Mouse (Mus musculus): ENCODE data around the gene Cd300ld4. TPM values are rescaled to one million over a fixed set of nuclear protein-coding genes. Genes with fewer than 3 reads are reported as not detected.
"Not testable (repeated sequence)": the region's sequence is repeated elsewhere in the genome, so short reads cannot be mapped to it uniquely, and the experiment has no call there.

The Cd300ld4 gene
- total RNA-seq (2017) = not detected in 2 replicates

DNA sequence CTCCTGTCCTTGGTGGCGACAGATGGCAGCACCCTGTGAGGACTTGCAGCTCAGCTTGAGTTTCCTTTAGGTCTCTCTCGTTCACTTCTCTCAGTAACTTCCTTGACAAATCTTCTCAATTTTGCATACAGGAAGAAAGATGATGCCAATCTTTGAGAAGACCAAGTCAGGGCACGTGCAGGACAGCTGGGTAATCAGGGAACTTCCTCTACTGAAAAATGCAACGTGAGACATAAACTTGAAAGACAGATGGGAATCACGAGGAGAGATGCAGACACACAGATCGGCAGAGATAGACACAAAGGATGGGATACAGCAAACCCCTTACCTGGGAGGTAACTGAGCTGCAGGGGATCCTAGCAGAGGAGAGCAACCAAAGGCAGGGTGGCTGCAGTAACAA, at the start of gene Cd300ld4:
Gene Cd300ld4, minus strand, starts transcription at position 101 of the 400 bp plus-strand sequence.
- not testable (repeated sequence) for ATAC-seq (replicated peaks; ENCODE audit: low read depth, poor library complexity, severe bottlenecking)

DNA sequence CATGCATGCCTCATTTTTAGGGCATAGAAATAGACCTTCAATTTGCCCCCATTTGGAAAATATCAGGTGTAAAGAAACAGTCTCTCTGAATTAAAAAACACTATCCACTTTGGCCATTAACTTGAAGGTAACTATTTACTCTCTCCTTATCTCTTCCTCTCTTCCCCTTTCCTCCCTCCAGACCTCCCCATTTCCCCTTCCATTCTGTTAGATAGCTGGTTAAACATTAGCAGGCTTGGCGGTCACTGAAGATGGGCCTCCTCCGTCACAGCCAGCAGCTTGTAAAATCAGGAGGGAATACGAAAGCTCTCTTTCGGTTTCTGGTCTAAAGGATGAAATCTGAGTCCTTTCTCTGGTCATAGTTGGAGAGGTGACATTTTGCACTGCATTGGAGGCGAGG, 49.0 kb upstream of the Cd300ld4 start:
- ATAC-seq (replicated peaks; ENCODE audit: low read depth, poor library complexity, severe bottlenecking) = no peak

DNA sequence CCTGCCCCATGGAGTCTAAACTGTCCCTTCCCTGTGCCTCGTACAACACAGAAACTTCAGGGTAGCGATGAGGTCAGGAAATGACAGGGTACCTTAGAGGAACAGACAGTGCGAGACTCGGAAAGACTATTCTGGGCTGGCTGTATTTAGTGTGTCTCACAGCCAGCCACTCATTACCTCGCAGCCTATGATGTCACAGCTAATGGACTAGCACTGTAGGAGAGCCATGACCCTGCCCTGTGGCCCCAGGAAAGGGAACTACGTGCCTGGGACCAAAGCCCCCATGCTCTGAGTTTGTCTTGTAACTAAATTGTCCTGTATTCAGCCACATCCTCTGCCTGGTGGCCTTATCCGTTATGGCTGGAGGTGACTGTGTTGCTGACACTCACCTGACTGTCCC, 48.6 kb upstream of the Cd300ld4 start:
- no peak for ATAC-seq (replicated peaks; ENCODE audit: low read depth, poor library complexity, severe bottlenecking)

DNA sequence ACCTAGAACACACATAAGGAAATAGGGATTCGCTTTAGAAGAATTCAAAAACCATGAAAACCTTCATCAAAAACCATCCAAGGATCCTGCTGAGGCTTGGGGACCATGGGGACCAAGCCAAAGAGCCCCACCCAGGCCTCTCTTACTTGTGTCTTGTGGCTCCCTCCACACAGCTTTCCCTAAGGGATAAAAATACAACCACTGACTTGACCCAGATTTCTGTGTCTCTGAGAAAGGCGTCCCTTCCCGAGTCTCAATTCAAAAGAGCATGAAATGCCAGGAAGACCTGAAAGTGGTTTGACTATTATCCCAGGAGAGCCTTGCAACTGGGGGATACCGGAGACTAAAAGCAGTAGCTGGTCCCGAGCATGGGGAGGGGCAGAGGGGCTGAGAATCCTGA, 46.2 kb upstream of the Cd300ld4 start:
- no peak for ATAC-seq (replicated peaks; ENCODE audit: low read depth, poor library complexity, severe bottlenecking)

DNA sequence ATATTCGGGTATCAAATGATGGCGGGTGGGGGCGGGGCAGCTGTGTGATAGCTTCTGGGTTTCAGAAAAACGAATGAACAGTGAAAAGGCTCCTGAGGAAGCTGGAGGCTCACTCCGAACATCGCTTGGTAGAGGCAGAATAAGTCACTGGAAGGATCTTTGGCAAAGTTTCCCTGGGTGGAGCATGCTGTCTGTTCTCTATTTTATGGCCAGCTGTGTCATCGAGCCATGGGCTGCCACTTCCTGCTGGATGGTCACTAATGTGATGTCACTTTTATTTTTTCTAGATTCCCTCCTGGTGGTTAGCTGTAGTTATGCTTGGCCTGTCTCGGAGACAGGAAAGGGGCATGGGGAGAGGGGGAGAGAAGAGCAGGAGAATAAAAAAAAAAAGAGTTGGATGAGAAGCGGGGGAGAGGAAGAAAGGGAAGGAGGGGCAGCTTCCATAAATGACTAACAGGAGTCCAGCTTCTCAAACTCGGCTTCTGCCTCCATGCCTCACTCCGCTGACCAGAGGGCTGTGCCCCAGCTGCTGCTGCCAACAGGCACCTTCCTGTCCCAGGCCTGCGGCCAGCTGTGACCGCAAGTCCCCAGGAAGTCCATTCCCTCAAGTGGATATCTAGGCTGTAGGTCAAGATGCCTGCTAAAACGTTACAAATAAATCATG, 45.0 kb upstream of the Cd300ld4 start:
- ATAC-seq (replicated peaks; ENCODE audit: low read depth, poor library complexity, severe bottlenecking) = peak; percentile 79

DNA sequence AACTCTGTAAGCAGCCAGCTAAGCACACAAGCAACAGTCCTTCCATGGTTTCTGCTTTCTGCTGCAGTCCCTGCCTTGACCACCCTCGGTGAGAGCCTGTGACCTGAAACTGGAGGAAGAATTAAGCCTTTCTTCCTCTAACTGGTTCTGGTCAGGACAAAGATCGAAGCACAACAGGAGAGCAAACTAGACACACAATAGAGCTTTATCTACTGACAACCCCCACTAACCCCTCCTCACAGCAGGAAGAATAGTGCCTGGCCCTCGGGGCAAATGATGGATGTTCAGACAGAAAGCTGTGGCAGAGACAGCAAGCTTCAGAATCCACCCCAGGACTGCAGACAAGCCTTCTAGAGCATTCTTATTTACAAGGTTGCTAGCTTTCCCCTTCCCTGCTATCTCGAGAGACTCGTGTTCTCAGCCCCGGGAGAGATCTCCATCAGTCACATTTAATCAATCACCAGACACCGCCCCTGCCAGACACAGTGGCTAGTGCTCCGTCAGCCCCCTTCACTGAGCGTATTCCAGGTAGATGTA, 44.3 kb upstream of the Cd300ld4 start:
- no peak for ATAC-seq (replicated peaks; ENCODE audit: low read depth, poor library complexity, severe bottlenecking)

DNA sequence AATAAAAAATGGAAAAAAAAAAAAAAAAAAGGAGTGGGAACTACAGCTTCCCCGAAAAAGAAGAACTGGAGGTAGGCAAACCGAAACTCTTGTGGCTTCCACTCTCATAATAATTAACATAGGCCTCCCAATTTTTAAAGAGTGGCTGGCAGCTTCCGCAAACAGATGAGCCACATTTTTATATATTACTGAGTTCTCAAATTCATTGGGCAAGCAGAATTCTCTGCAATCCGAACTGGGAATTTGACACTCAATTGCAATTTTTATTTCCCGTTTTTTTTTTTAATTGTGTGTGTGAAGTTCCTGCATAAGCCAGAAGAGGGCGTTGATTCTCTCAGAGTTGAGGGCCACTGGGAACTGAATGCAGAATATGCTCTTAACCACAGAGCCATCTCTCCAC, 40.0 kb upstream of the Cd300ld4 start:
- peak; percentile 45 for ATAC-seq (replicated peaks; ENCODE audit: low read depth, poor library complexity, severe bottlenecking)

DNA sequence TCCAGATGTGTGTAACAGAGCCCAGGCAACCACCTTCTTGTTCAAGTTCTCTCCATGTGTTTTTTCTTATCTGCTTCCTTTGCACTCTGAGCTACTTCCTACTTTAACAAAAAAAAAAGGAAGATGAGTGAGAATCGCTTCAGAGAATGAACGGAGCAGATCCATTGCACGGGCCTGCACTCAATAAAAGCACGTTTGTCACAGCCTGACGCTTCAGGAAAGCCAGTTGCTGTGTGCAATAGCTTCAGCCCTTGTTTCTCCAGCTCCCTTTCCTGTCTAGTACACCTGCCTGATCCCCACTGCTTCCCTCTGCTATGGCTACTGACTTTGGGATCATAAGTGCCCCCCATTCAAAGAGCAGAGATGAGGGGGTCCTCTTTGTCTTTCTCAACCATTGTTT, 35.3 kb upstream of the Cd300ld4 start, which contains the start of gene Cd300e:
Gene Cd300e, minus strand, starts transcription at position 101 of the 400 bp plus-strand sequence.
- no peak for ATAC-seq (replicated peaks; ENCODE audit: low read depth, poor library complexity, severe bottlenecking)

DNA sequence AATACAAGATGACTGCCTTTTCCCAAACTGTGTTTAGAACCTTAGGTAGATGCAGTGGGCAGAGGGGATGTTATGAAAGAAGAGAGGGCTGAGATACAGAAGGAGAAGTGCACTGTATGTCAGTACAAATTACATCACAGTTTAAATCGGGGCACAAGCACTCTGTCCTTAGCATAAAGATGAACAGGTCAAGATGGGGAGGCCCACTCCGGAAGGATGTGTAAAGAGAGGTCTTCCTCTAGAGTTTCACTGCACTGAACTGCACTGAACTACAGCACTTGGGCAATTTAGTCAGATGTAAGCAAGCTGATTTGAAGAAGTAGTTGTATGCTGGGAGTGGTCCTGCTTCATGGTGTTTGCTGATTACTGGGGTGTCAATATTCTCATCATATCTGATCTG, 33.0 kb upstream of the Cd300ld4 start:
- no peak for ATAC-seq (replicated peaks; ENCODE audit: low read depth, poor library complexity, severe bottlenecking)

DNA sequence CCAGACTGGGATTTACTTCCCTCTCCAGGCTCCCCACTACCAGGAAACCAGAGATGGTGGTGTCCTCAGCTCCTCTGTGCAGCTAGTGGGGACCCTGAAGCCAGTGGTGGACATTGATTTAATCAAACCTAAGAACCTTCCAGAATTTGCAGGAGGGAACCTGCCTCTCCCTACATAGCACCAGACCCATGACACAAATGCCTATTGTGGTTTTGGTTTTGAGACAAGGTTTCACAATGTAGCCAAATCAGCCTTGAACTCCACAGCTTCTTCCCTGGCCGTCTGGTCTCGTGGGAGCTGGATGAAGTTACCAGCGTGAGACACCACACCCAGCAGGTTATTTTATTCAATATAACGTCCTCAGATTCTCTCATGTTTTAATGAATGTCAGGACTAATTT, 31.9 kb upstream of the Cd300ld4 start:
- ATAC-seq (replicated peaks; ENCODE audit: low read depth, poor library complexity, severe bottlenecking) = no peak

DNA sequence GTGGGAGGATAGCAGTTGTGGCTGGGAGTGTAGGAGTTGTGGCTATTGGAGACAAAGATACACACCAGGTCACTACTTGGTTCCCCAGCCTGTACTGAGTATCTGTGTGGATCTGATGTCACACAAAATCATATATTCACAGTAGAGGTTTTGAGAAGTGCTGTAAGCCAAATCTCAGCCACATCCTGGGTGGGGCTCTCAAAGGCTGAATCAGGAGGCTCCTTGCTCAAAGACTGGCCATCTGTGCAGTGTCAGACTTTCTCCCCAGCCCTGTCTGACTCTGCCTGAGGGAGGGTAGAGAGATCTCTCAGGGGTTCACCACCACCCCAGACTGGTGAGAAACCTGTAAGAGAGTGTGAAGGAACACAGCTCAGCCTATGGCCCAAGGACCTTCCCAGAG, 27.7 kb upstream of the Cd300ld4 start:
- no peak for ATAC-seq (replicated peaks; ENCODE audit: low read depth, poor library complexity, severe bottlenecking)

DNA sequence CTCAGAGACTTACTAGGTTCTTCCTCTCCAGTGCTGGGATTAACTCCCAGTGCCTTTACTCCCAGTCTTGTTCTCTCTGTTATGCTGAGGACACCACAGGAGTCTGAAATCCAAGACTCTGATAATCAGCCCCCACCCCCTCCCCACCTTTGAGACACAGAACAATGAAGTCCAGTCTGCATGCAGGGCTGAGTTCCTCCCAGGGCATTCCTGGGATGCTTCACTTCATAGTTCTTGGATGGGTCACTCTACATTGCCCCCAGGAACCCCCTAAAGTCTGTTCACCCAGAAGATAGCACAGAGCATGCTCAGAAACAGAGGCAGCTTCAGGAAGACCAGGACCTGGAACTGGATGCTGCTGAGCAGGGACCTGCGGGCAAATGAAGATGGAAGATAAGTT, 26.2 kb upstream of the Cd300ld4 start:
- ATAC-seq (replicated peaks; ENCODE audit: low read depth, poor library complexity, severe bottlenecking) = no peak

DNA sequence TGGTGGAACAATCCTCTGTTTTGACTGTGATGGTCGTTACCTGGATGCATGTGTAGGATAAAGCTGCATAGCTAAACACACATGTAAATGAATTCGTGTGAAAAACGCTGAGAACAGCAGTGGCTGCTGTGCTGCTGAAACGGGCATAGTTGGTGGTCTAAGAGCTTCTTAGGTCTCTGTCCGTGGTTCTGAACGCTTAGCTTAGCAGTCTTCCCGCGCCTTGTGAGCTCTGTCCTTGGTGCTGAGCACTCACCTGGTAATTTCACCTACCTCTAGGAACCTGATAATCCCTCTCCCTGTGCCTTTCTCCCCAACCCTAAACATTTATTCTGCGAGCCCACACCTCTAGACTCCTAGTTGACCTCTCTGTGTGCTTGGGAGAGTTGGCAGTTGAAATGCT, 25.4 kb upstream of the Cd300ld4 start:
- ATAC-seq (replicated peaks; ENCODE audit: low read depth, poor library complexity, severe bottlenecking) = peak; percentile 86

DNA sequence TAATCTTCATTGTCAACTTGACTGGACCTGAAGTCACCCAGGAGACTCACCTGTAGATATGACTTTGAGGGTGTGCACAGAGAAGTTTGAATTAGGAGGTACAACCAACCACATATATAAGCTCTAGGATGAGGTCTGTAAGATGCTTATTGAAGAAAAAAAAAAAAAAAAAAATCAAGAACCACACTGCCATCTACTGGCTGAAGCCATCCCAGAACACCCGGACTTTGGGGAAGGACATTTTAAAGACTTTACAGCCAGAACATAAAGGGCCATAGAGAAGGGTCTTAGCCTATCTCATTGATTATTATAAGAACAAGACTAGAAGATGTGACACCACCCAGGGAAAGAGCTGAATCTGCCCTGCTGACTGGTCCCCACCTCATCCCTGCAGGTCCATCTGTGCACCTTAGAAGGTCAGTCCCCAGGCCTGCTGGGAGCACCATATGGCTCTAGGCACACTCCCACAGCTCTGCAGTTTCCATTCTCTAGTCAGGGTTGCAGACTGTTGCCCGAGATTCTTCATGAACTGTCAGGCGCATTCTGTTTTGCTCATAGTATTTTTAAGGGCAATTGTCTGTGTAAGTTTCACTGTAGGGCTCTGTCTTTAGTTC, 22.6 kb upstream of the Cd300ld4 start:
- ATAC-seq (replicated peaks; ENCODE audit: low read depth, poor library complexity, severe bottlenecking) = 0 out of 2 replicates have a peak, but pooled peaks have one; percentile 46

DNA sequence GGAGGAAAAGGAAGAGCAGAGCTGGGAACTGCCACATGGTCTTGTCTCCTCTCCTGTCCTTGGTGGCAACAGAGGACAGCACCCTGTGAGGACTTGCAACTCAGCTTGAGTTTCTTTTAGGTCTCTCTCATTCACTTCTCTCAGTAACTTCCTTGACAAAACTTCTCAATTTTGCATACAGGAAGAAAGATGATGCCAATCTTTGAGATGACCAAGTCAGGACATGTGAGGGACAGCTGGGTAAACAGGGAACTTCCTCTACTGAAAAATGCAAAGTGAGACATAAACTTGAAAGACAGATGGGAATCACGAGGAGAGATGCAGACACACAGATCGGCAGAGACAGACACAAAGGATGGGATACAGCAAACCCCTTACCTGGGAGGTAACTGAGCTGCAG, 21.4 kb upstream of the Cd300ld4 start, which contains the start of gene Cd300ld3:
Gene Cd300ld3, minus strand, starts transcription at position 151 of the 400 bp plus-strand sequence.
- no peak for ATAC-seq (replicated peaks; ENCODE audit: low read depth, poor library complexity, severe bottlenecking)

DNA sequence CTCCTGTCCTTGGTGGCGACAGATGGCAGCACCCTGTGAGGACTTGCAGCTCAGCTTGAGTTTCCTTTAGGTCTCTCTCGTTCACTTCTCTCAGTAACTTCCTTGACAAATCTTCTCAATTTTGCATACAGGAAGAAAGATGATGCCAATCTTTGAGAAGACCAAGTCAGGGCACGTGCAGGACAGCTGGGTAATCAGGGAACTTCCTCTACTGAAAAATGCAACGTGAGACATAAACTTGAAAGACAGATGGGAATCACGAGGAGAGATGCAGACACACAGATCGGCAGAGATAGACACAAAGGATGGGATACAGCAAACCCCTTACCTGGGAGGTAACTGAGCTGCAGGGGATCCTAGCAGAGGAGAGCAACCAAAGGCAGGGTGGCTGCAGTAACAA, 10.9 kb upstream of the Cd300ld4 start, which contains the start of gene Cd300ld5:
Gene Cd300ld5, minus strand, starts transcription at position 101 of the 400 bp plus-strand sequence.
- ATAC-seq (replicated peaks; ENCODE audit: low read depth, poor library complexity, severe bottlenecking) = not testable (repeated sequence)

DNA sequence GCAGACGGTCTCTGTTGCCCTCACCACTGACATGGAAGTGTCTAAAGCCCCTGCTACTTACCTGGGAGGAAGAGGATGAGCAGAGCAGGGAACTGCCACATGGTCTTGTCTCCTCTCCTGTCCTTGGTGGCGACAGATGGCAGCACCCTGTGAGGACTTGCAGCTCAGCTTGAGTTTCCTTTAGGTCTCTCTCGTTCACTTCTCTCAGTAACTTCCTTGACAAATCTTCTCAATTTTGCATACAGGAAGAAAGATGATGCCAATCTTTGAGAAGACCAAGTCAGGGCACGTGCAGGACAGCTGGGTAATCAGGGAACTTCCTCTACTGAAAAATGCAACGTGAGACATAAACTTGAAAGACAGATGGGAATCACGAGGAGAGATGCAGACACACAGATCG, 10.7 kb downstream of the Cd300ld4 start, which contains the start of gene Cd300ld2:
Gene Cd300ld2, minus strand, starts transcription at position 101 of the 400 bp plus-strand sequence.
- not testable (repeated sequence) for ATAC-seq (replicated peaks; ENCODE audit: low read depth, poor library complexity, severe bottlenecking)

DNA sequence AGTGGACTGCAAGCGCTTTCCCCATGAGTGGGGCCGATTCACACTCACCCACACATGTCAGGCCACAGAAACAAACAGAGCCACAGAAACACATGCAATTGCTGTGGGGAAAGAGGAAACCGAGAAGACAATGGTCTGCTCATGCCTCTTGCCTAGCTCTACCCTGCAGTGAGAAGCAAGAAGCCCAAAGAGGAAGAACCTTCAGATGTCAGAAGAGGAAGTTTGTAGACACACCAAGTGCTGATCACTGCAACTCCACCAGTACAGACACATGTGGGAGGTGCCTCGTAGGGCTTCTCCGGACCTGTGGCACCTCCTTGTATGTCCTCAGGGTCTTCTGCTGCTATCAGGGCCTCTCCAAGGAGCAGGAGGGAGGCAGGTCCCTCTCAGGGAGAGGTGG, 22.7 kb downstream of the Cd300ld4 start:
- peak; percentile 77 for ATAC-seq (replicated peaks; ENCODE audit: low read depth, poor library complexity, severe bottlenecking)

DNA sequence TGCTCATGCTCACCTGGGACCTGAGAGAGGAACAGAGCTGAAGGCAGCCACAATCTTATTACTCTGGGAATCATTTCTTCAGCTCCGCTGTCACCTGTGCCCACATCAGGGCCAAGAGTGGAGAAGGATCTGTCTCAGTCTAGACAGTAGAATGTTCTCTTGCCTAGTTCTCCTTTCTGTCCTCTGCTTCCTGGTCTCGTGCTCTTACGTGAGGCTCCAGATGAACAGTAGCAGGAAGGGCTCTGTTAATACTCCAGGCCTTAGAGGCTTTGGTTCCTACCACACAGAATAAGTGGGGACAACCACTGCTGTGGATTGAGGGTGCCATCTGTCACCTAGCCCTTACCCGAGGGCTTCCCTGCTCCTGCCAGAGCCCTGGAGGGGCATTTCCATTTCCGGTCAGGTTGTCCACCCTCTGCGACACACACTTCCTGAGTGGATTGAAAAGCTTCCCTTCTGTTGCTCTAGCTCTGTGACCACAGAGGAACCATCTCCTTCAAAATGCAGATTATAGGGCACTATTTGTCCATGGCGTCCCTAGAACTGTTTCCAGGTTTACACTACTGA, 25.3 kb downstream of the Cd300ld4 start, which contains the start of gene Cd300c2:
Gene Cd300c2, minus strand, starts transcription at position 407 of the 567 bp plus-strand sequence.
- peak; percentile 55 for ATAC-seq (replicated peaks; ENCODE audit: low read depth, poor library complexity, severe bottlenecking)

DNA sequence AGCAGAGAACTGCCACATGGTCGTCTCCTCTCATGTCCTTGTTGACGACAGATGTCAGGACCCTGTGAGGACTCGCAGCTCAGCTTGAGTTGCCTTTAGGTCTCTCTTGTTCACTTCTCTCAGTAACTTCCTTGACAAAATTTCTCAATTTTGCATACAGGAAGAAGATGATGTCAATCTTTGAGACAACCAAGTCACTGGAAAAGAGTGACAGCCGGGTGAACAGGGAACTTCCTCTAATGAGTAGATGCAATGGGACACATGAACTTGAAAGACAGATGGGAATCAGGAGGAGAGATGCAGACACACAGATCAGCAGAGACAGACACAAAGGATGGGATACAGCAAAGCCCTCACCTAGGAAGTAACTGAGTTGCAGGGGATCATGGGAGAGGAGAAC, 37.0 kb downstream of the Cd300ld4 start, which contains the start of gene Cd300ld:
Gene Cd300ld, minus strand, starts transcription at position 130 of the 400 bp plus-strand sequence.
- no peak; the same call in 1 of the 2 replicates for ATAC-seq (replicated peaks; ENCODE audit: low read depth, poor library complexity, severe bottlenecking)

DNA sequence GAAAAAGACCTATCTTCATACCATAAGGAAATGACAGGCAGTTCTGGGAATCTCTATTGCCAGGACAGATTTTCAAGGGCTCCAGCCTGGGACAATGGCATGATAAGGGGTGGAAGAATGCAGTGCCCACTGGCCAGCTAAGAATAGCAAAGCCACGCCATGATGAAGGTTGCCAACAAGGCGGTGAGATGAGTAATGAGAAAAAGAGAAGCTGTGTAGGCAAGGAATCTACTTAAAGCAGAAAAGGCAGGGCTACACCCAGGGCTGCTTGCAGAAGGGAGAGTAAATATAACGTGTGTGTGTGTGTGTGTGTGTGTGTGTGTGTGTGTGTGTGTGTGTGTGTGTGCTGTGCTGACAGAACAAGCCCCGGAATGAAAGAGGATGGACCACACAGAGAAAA, 44.9 kb downstream of the Cd300ld4 start:
- no peak for ATAC-seq (replicated peaks; ENCODE audit: low read depth, poor library complexity, severe bottlenecking)

All from common myeloid progenitor, adult 5-6 weeks (primary cell).